Mouse (Mus musculus): ENCODE measurements around the gene Zfp296. TPM values are rescaled to one million over a fixed set of nuclear protein-coding genes. Genes with fewer than 3 reads are reported as not detected.

The Zfp296 gene
- polyA plus RNA-seq (2012; rRNA removed) = 1.0 and 1.3 TPM in 2 replicates

GRCm38 (mm10) chr7:19577141-19577852 lies at the start of gene Zfp296, which contains the start of gene Gemin7:
TSS of gene Zfp296 (plus strand) at chr7:19577287.
TSS of gene Gemin7 (minus strand) at chr7:19577595.

DNA sequence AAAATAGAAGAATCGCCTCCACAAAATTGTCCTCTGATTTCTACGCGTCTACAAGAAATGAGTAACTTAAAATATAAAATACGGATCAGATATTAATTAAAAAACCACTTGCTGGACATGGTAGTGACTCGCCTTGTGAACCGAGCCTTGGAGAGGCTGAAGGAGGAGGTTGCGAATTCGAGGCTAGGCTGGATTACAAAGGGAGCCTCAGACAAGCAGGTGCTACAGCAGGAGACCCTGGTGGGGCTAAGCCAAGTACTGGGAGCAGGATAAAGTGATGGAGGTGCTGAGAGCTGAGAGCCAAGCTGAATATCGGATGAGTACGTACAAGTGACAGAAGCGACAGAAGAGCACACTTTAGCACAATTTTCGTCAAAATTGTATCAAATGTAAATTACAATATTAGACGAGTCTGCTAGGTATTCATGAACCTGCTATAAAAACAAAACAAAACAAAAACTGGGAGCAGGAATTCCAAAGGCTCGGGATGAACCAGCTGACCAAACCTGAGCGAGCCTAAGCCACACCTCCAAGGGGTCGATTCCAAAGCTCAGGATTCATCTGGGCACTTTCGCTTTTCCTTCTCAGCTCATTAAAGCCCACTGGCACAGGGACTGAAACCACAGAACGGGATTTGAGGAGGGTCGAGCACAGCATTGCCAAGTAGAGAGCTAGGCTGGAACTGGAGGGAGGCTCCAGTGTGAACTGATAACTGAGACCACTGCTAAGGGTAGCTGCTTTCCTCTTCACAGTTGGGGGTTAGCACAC lies 14.3 kb upstream of the Zfp296 start, which contains the start of gene Ppp1r37:
Gene Ppp1r37 (minus strand): TSS at position 434 of the 768 bp plus-strand sequence.

GRCm38 (mm10) chr7:19603849-19604605 lies 26.9 kb downstream of the Zfp296 start, which contains the start of gene Clasrp:
TSS of gene Clasrp (minus strand) at chr7:19604486.

DNA sequence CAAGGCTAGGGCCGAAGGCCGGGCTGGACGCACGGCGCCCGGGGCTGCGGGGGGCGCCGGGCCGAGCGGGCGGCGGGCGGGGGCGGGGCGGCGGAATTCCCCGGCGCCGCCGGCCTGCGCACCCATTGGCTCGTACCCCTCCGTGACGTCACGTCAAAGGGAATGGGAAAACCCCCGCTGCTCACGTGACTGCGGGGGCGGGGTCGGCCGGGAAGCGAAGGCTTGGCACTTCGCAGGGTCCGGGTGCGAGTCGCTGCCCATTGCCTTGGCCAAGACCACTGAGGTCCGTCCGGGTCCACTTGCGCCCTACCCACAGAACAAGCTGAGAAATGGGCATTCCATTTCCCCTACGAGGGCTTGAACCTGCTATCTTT lies 52.3 kb downstream of the Zfp296 start, which contains the start of gene Relb:
Gene Relb (minus strand): TSS at position 78 of the 374 bp plus-strand sequence.

Other genes with a start within 250 kb of the Zfp296 start
- gene Ercc1, start 232.5 kb upstream of the Zfp296 start, polyA plus RNA-seq (2012; rRNA removed) = 63.7 and 67.6 TPM in 2 replicates
- 13.1 and 16.6 TPM in 2 replicates for gene Cd3eap, start 217.8 kb upstream of the Zfp296 start, polyA plus RNA-seq (2012; rRNA removed)
- 11.1 and 11.8 TPM in 2 replicates for gene Ppp1r13l, start 217.5 kb upstream of the Zfp296 start, polyA plus RNA-seq (2012; rRNA removed)
- 53.3 and 59.0 TPM in 2 replicates for gene Ercc2, start 195.3 kb upstream of the Zfp296 start, polyA plus RNA-seq (2012; rRNA removed)
- gene Klc3, start 173.2 kb upstream of the Zfp296 start, polyA plus RNA-seq (2012; rRNA removed) = 1.8 and 2.0 TPM in 2 replicates
- 0.40 and 0.76 TPM in 2 replicates for gene Ckm, start 172.5 kb upstream of the Zfp296 start, polyA plus RNA-seq (2012; rRNA removed)
- gene Mark4, start 118.5 kb upstream of the Zfp296 start, polyA plus RNA-seq (2012; rRNA removed) = 33.8 and 41.7 TPM in 2 replicates
- gene Exoc3l2, start 114.0 kb upstream of the Zfp296 start, polyA plus RNA-seq (2012; rRNA removed) = 2.1 and 2.9 TPM in 2 replicates
- gene Bloc1s3, start 68.9 kb upstream of the Zfp296 start, polyA plus RNA-seq (2012; rRNA removed) = 6.3 and 9.5 TPM in 2 replicates
- gene Trappc6a, start 68.9 kb upstream of the Zfp296 start, polyA plus RNA-seq (2012; rRNA removed) = 36.1 and 56.2 TPM in 2 replicates
- 0.10 and 0.15 TPM in 2 replicates for gene Nkpd1, start 59.4 kb upstream of the Zfp296 start, polyA plus RNA-seq (2012; rRNA removed)
- 59.4 and 66.9 TPM in 2 replicates for gene Ppp1r37, start 14.2 kb upstream of the Zfp296 start, polyA plus RNA-seq (2012; rRNA removed)
- 40.7 and 66.6 TPM in 2 replicates for gene Gemin7, start 308 bp downstream of the Zfp296 start, polyA plus RNA-seq (2012; rRNA removed)
- 134 and 154 TPM in 2 replicates for gene Clasrp, start 27.2 kb downstream of the Zfp296 start, polyA plus RNA-seq (2012; rRNA removed)
- gene Relb, start 52.2 kb downstream of the Zfp296 start, polyA plus RNA-seq (2012; rRNA removed) = 2.4 and 4.4 TPM in 2 replicates
- gene Clptm1, start 87.7 kb downstream of the Zfp296 start, polyA plus RNA-seq (2012; rRNA removed) = 36.8 and 58.8 TPM in 2 replicates
- 4.6 and 11.0 TPM in 2 replicates for gene Apoc2, start 100.7 kb downstream of the Zfp296 start, polyA plus RNA-seq (2012; rRNA removed)
- gene Gm44805, start 104.1 kb downstream of the Zfp296 start, polyA plus RNA-seq (2012; rRNA removed) = not detected in 2 replicates
- gene Apoc4, start 104.2 kb downstream of the Zfp296 start, polyA plus RNA-seq (2012; rRNA removed) = 0.19 and 0.41 TPM in 2 replicates
- gene Apoc1, start 115.4 kb downstream of the Zfp296 start, polyA plus RNA-seq (2012; rRNA removed) = 4.9 and 8.1 TPM in 2 replicates
- gene Apoe, start 121.9 kb downstream of the Zfp296 start, polyA plus RNA-seq (2012; rRNA removed) = 198 and 270 TPM in 2 replicates
- gene Tomm40, start 138.2 kb downstream of the Zfp296 start, polyA plus RNA-seq (2012; rRNA removed) = 102 and 110 TPM in 2 replicates
- gene Nectin2, start 173.2 kb downstream of the Zfp296 start, polyA plus RNA-seq (2012; rRNA removed) = 43.3 and 45.3 TPM in 2 replicates
- gene Bcam, start 193.7 kb downstream of the Zfp296 start, polyA plus RNA-seq (2012; rRNA removed) = 18.2 and 28.9 TPM in 2 replicates
- 0.34 and 0.46 TPM in 2 replicates for gene Cblc, start 219.5 kb downstream of the Zfp296 start, polyA plus RNA-seq (2012; rRNA removed)
- 0.60 and 1.0 TPM in 2 replicates for gene Bcl3, start 245.5 kb downstream of the Zfp296 start, polyA plus RNA-seq (2012; rRNA removed)